Mouse (Mus musculus) midbrain, postnatal 0 days (tissue): ENCODE measurements around the gene Cd8b1. TPM values are rescaled to one million over a fixed set of nuclear protein-coding genes. Genes with fewer than 3 reads are reported as not detected.

ENCODE experiments used
- ATAC-seq: fragments of 200-750 bp; cut with Nextera tagmentation; 2 replicates; pipeline ENCODE4 v1.8.0; 2017; ENCODE audit warnings: moderate number of reproducible peaks, mild to moderate bottlenecking, moderate TSS enrichment, moderate library complexity; ENCODE audit not compliant: low FRiP score
- DNase-seq: peaks from one replicate; pipeline ENCODE4 v3.0.0-alpha.2; 2015; ENCODE audit warnings: low spot score
- H3K27ac ChIP-seq: fragments of 300-500 bp; sonication (generic); 2 replicates; pipeline ENCODE4 v1.5.1; 2014; ENCODE audit warnings: low read depth, mild to moderate bottlenecking, low read length, mixed read lengths
- H3K27me3 ChIP-seq: fragments of 300-500 bp; sonication (generic); 2 replicates; pipeline ENCODE4 v1.6.1; 2014; ENCODE audit warnings: low read length, control low read depth, mixed read lengths; ENCODE audit not compliant: insufficient read depth
- H3K36me3 ChIP-seq: fragments of 300-500 bp; sonication (generic); 2 replicates; pipeline ENCODE4 v1.6.1; 2014; ENCODE audit warnings: low read length, control low read depth, mixed read lengths; ENCODE audit not compliant: insufficient read depth
- H3K4me1 ChIP-seq: fragments of 300-500 bp; sonication (generic); 2 replicates; pipeline ENCODE4 v1.6.1; 2014; ENCODE audit warnings: mild to moderate bottlenecking, control low read depth, antibody characterized with exemption, low read length, mixed read lengths; ENCODE audit not compliant: insufficient read depth
- H3K4me2 ChIP-seq: fragments of 300-500 bp; sonication (generic); 2 replicates; pipeline ENCODE4 v1.6.1; 2014; ENCODE audit warnings: low read depth, mild to moderate bottlenecking, low read length, mixed read lengths; ENCODE audit not compliant: poor library complexity, severe bottlenecking
- H3K4me3 ChIP-seq: fragments of 300-500 bp; sonication (generic); 2 replicates; pipeline ENCODE4 v1.5.1; 2014; ENCODE audit warnings: low read depth, mild to moderate bottlenecking, low read length, moderate library complexity
- H3K9ac ChIP-seq: fragments of 300-500 bp; sonication (generic); replicated peaks from 2 replicates; pipeline ENCODE4 v1.6.1; 2014; ENCODE audit warnings: mild to moderate bottlenecking, low read length, moderate library complexity, mixed read lengths; ENCODE audit not compliant: poor library complexity, severe bottlenecking
- H3K9me3 ChIP-seq: fragments of 300-500 bp; sonication (generic); 2 replicates; pipeline ENCODE4 v1.6.1; 2016; ENCODE audit warnings: low read length, control low read depth
- CTCF ChIP-seq: IDR thresholded peaks from 2 replicates; pipeline ENCODE4 v1.5.1; 2016; ENCODE audit warnings: antibody characterized with exemption, mild to moderate bottlenecking
- WGBS: fragments of 180-500 bp; shearing (Covaris S2); extraction: QIAGEN DNeasy Blood & Tissue Kit; methylation state at CpG from one replicate; pipeline ENCODE4 v1.1.7; 2014; 5-methylcytosine and 5-hydroxymethylcytosine counted together
- polyA plus RNA-seq: library from polyadenylated mRNA; unstranded; fragments of >200 nt; fragmentation: Nextera tagmentation; extraction: Ambion mirVana; gene quantifications from 2 replicates; pipeline ENCODE4 v1.2.1, GENCODE M21; 2015
- total RNA-seq: library from RNA; depleted of rRNA; stranded (reverse); fragments of >200 nt; gene quantifications from 2 replicates; pipeline ENCODE4 v1.2.3, GENCODE M21; 2014; rRNA removed

The Cd8b1 gene
- total and polyA plus RNA-seq, 2 experiments from 2014 or later, result not detected

GRCm38 (mm10) chr6:71374921-71375320, 52.3 kb downstream of the Cd8b1 start:
- Histone ChIP-seq H3K36me3 (no peaks in the 10 kb centered on the region), H3K9me3 (no peaks in the 10 kb centered on the region), H3K4me2 (no peak overlapping the region), H3K9ac (no peak overlapping the region), H3K4me1 (no peaks in the 10 kb centered on the region), H3K27me3 (no peaks in the 10 kb centered on the region), H3K27ac (no peak overlapping the region), H3K4me3 (no peak overlapping the region)
- DNase-seq (no peak), ATAC-seq (no peak)
- WGBS, result 82% methylated on average over 2 of the region's 2 CpGs
- TF ChIP-seq CTCF, result no peak

- Histone ChIP-seq H3K27me3 (no peaks in the 10 kb centered on the region), H3K4me2 (no peak overlapping the region), H3K9ac (no peak overlapping the region), H3K36me3 (no peaks in the 10 kb centered on the region), H3K4me3 (no peak overlapping the region), H3K4me1 (no peaks in the 10 kb centered on the region), H3K27ac (no peak overlapping the region), H3K9me3 (no peaks in the 10 kb centered on the region)
- no peak for TF ChIP-seq CTCF
- ATAC-seq, result no peak
- WGBS, result 95% methylated on average over 13 of the region's 13 CpGs
- no peak for DNase-seq
Observed at GRCm38 (mm10) chr6:71376711-71377110, 54.1 kb downstream of the Cd8b1 start.

GRCm38 (mm10) chr6:71381654-71382053, 59.1 kb downstream of the Cd8b1 start:
- Histone ChIP-seq H3K4me3 (no peak overlapping the region), H3K4me1 (no peaks in the 10 kb centered on the region), H3K4me2 (no peak overlapping the region), H3K27ac (no peak overlapping the region), H3K9me3 (no peaks in the 10 kb centered on the region), H3K36me3 (no peaks in the 10 kb centered on the region), H3K27me3 (no peaks in the 10 kb centered on the region), H3K9ac (no peak overlapping the region)
- TF ChIP-seq CTCF, result no peak
- no peak for DNase-seq
- 96% methylated on average over 5 of the region's 5 CpGs for WGBS
- ATAC-seq, result no peak

Other genes with a start within 250 kb of the Cd8b1 start
- 3.7 and 7.3 TPM in 2 replicates for gene Thnsl2, start 178.3 kb upstream of the Cd8b1 start, total RNA-seq
- 4.9 and 5.4 TPM in 2 replicates for gene Thnsl2, start 178.3 kb upstream of the Cd8b1 start, polyA plus RNA-seq
- not detected in 2 replicates for gene Fabp1, start 123.0 kb upstream of the Cd8b1 start, total RNA-seq
- gene Fabp1, start 123.0 kb upstream of the Cd8b1 start, polyA plus RNA-seq, result not detected in 2 replicates
- gene Krcc1, start 51.1 kb upstream of the Cd8b1 start, total RNA-seq, result 11.9 and 13.9 TPM in 2 replicates
- 15.0 and 15.6 TPM in 2 replicates for gene Krcc1, start 51.1 kb upstream of the Cd8b1 start, polyA plus RNA-seq
- gene Smyd1, start 555 bp upstream of the Cd8b1 start, total RNA-seq, result 1.3 and 1.9 TPM in 2 replicates
- gene Smyd1, start 555 bp upstream of the Cd8b1 start, polyA plus RNA-seq, result 0.30 and 0.36 TPM in 2 replicates
- gene Cd8a, start 50.6 kb downstream of the Cd8b1 start, total RNA-seq, result not detected in 2 replicates
- gene Cd8a, start 50.6 kb downstream of the Cd8b1 start, polyA plus RNA-seq, result not detected in 2 replicates
- gene Rmnd5a, start 117.8 kb downstream of the Cd8b1 start, total RNA-seq, result 41.8 and 54.7 TPM in 2 replicates
- 6.5 and 7.8 TPM in 2 replicates for gene Rmnd5a, start 117.8 kb downstream of the Cd8b1 start, polyA plus RNA-seq
- 33.9 and 39.6 TPM in 2 replicates for gene Rnf103, start 171.1 kb downstream of the Cd8b1 start, total RNA-seq
- 21.5 and 23.2 TPM in 2 replicates for gene Rnf103, start 171.1 kb downstream of the Cd8b1 start, polyA plus RNA-seq
- gene Chmp3, start 221.0 kb downstream of the Cd8b1 start, total RNA-seq, result 56.0 and 59.9 TPM in 2 replicates
- 52.4 and 56.1 TPM in 2 replicates for gene Chmp3, start 221.0 kb downstream of the Cd8b1 start, polyA plus RNA-seq